Mouse (Mus musculus) neural tube, embryonic 14.5 days (tissue): ENCODE measurements around the gene Pax3. TPM values are rescaled to one million over a fixed set of nuclear protein-coding genes. Genes with fewer than 3 reads are reported as not detected.

Experiments used
- ATAC-seq: fragments of 200-750 bp; cut with Nextera tagmentation; 2 replicates; pipeline ENCODE4 v1.8.0; 2017; ENCODE audit warnings: low read depth, mild to moderate bottlenecking, moderate TSS enrichment, moderate library complexity
- H3K27ac ChIP-seq: fragments of 300-500 bp; sonication (generic); 2 replicates; pipeline ENCODE4 v1.5.1; 2014; ENCODE audit warnings: low read depth, mild to moderate bottlenecking, control low read depth, low read length, moderate library complexity, mixed read lengths
- H3K27me3 ChIP-seq: fragments of 300-500 bp; sonication (generic); 2 replicates; pipeline ENCODE4 v1.6.1; 2014; ENCODE audit warnings: low read length; ENCODE audit not compliant: control insufficient read depth, insufficient read depth
- H3K36me3 ChIP-seq: fragments of 300-500 bp; sonication (generic); 2 replicates; pipeline ENCODE4 v1.6.1; 2014; ENCODE audit warnings: low read length, mixed read lengths; ENCODE audit not compliant: control insufficient read depth, insufficient read depth
- H3K4me1 ChIP-seq: fragments of 300-500 bp; sonication (generic); 2 replicates; pipeline ENCODE4 v1.6.1; 2014; ENCODE audit warnings: low read length; ENCODE audit not compliant: control insufficient read depth, insufficient read depth
- H3K4me2 ChIP-seq: fragments of 300-500 bp; sonication (generic); 2 replicates; pipeline ENCODE4 v1.6.1; 2014; ENCODE audit warnings: mild to moderate bottlenecking, low read depth, low read length, control low read depth
- H3K4me3 ChIP-seq: fragments of 300-500 bp; sonication (generic); 2 replicates; pipeline ENCODE4 v1.5.1; 2014; ENCODE audit warnings: low read depth, low read length, control low read depth, mixed read lengths
- H3K9ac ChIP-seq: fragments of 300-500 bp; sonication (generic); replicated peaks from 2 replicates; pipeline ENCODE4 v1.6.1; 2014; ENCODE audit warnings: low read depth, mild to moderate bottlenecking, control low read depth, low read length, mixed read lengths
- H3K9me3 ChIP-seq: fragments of 300-500 bp; sonication (generic); 2 replicates; pipeline ENCODE4 v1.6.1; 2016; ENCODE audit warnings: low read length; ENCODE audit not compliant: control insufficient read depth
- WGBS: fragments of 180-500 bp; shearing (Covaris S2); extraction: QIAGEN DNeasy Blood & Tissue Kit; methylation state at CpG from one replicate; pipeline ENCODE4 v1.1.7; 2014; 5-methylcytosine and 5-hydroxymethylcytosine counted together
- polyA plus RNA-seq: library from polyadenylated mRNA; unstranded; fragments of >200 nt; fragmentation: Nextera tagmentation; extraction: Ambion mirVana; gene quantifications from 2 replicates; pipeline ENCODE4 v1.2.1, GENCODE M21; 2014

Gene Pax3
- polyA plus RNA-seq, 1 experiment from 2014 or later, result 4.6 TPM

GRCm38 (mm10) chr1:78142912-78143311, 54.0 kb downstream of the Pax3 start:
- 34% methylated on average over 6 of the region's 6 CpGs for WGBS
- Histone ChIP-seq H3K4me1 (0 out of 2 replicates have a peak, but pooled peaks cover 5% of the 10 kb centered on the region), H3K27me3 (peaks cover 16% of the 10 kb centered on the region)

GRCm38 (mm10) chr1:78141741-78142501, 55.0 kb downstream of the Pax3 start:
- Histone ChIP-seq H3K36me3 (no peaks in the 10 kb centered on the region), H3K27ac (no peak overlapping the region), H3K9ac (no peak overlapping the region), H3K27me3 (peaks cover 18% of the 10 kb centered on the region), H3K4me3 (no peak overlapping the region), H3K4me1 (0 out of 2 replicates have a peak, but pooled peaks cover 5% of the 10 kb centered on the region), H3K4me2 (no peak overlapping the region), H3K9me3 (no peaks in the 10 kb centered on the region)
- peak; percentile 73 for ATAC-seq
- 8% methylated on average over 9 of the region's 9 CpGs for WGBS

More at GRCm38 (mm10) chr1:78142912-78143311, 54.0 kb downstream of the Pax3 start:
- Histone ChIP-seq H3K9me3 (no peaks in the 10 kb centered on the region), H3K27ac (no peak overlapping the region), H3K36me3 (no peaks in the 10 kb centered on the region), H3K4me2 (no peak overlapping the region), H3K9ac (no peak overlapping the region), H3K4me3 (no peak overlapping the region)
- ATAC-seq, result no peak

GRCm38 (mm10) chr1:78141314-78141713, 55.6 kb downstream of the Pax3 start:
- Histone ChIP-seq H3K4me1 (0 out of 2 replicates have a peak, but pooled peaks cover 5% of the 10 kb centered on the region), H3K4me2 (no peak overlapping the region), H3K27ac (no peak overlapping the region), H3K9me3 (no peaks in the 10 kb centered on the region), H3K4me3 (no peak overlapping the region), H3K9ac (no peak overlapping the region), H3K36me3 (no peaks in the 10 kb centered on the region), H3K27me3 (peaks cover 20% of the 10 kb centered on the region)
- 9% methylated on average over 7 of the region's 7 CpGs for WGBS
- no peak for ATAC-seq

GRCm38 (mm10) chr1:78140505-78141303, 56.2 kb downstream of the Pax3 start:
- H3K9ac ChIP-seq, result no peak overlapping the region
- H3K4me2 ChIP-seq, result no peak overlapping the region
- WGBS, result 5% methylated on average over 14 of the region's 14 CpGs
- peaks cover 21% of the 10 kb centered on the region for H3K27me3 ChIP-seq
- H3K27ac ChIP-seq, result no peak overlapping the region
- H3K4me3 ChIP-seq, result no peak overlapping the region
- no peaks in the 10 kb centered on the region for H3K36me3 ChIP-seq
- peak; percentile 39; the same call in 1 of the 2 replicates for ATAC-seq
- H3K9me3 ChIP-seq, result no peaks in the 10 kb centered on the region
- H3K4me1 ChIP-seq, result 0 out of 2 replicates have a peak, but pooled peaks cover 5% of the 10 kb centered on the region

GRCm38 (mm10) chr1:78139287-78139686, 57.6 kb downstream of the Pax3 start:
- no peak overlapping the region for H3K4me2 ChIP-seq
- H3K9ac ChIP-seq, result no peak overlapping the region
- ATAC-seq, result no peak
- H3K36me3 ChIP-seq, result no peaks in the 10 kb centered on the region
- no peaks in the 10 kb centered on the region for H3K9me3 ChIP-seq
- 0 out of 2 replicates have a peak, but pooled peaks cover 5% of the 10 kb centered on the region for H3K4me1 ChIP-seq
- H3K27ac ChIP-seq, result no peak overlapping the region
- WGBS, result 2% methylated on average over 11 of the region's 11 CpGs
- no peak overlapping the region for H3K4me3 ChIP-seq
- peaks cover 18% of the 10 kb centered on the region for H3K27me3 ChIP-seq

GRCm38 (mm10) chr1:78129267-78129666, 67.7 kb downstream of the Pax3 start:
- 13% methylated on average over 5 of the region's 5 CpGs for WGBS
- H3K9me3 ChIP-seq, result no peaks in the 10 kb centered on the region
- H3K9ac ChIP-seq, result no peak overlapping the region
- no peak overlapping the region for H3K4me2 ChIP-seq
- H3K27me3 ChIP-seq, result no peaks in the 10 kb centered on the region
- no peak overlapping the region for H3K4me3 ChIP-seq
- peak; percentile 60 for ATAC-seq
- no peaks in the 10 kb centered on the region for H3K36me3 ChIP-seq
- no peak overlapping the region for H3K27ac ChIP-seq
- no peaks in the 10 kb centered on the region for H3K4me1 ChIP-seq

- H3K27ac ChIP-seq, result no peak overlapping the region
- 3% methylated on average over 10 of the region's 10 CpGs for WGBS
- ATAC-seq, result no peak
- no peak overlapping the region for H3K4me3 ChIP-seq
- no peak overlapping the region for H3K9ac ChIP-seq
- no peaks in the 10 kb centered on the region for H3K4me1 ChIP-seq
- no peaks in the 10 kb centered on the region for H3K36me3 ChIP-seq
- peaks cover 3% of the 10 kb centered on the region; the same call in 1 of the 2 replicates for H3K27me3 ChIP-seq
- no peaks in the 10 kb centered on the region for H3K9me3 ChIP-seq
- no peak overlapping the region for H3K4me2 ChIP-seq
Measured at GRCm38 (mm10) chr1:78119899-78120560, 76.9 kb downstream of the Pax3 start.

GRCm38 (mm10) chr1:78116046-78116445, 80.9 kb downstream of the Pax3 start:
- H3K4me1 ChIP-seq, result no peaks in the 10 kb centered on the region
- H3K4me2 ChIP-seq, result no peak overlapping the region
- H3K9me3 ChIP-seq, result no peaks in the 10 kb centered on the region
- H3K27me3 ChIP-seq, result no peaks in the 10 kb centered on the region
- no peak overlapping the region for H3K4me3 ChIP-seq
- WGBS, result 80% methylated on average over 3 of the region's 3 CpGs
- no peaks in the 10 kb centered on the region for H3K36me3 ChIP-seq
- no peak overlapping the region for H3K27ac ChIP-seq
- no peak overlapping the region for H3K9ac ChIP-seq
- no peak for ATAC-seq
